Mouse (Mus musculus) testis, postnatal 10 days (tissue): ENCODE measurements around the gene Cntnap2.
"Not testable (repeated sequence)": the region's sequence is repeated elsewhere in the genome, so short reads cannot be mapped to it uniquely, and the experiment has no call there.

Experiments
- DNase-seq: peaks from one replicate; pipeline ENCODE4 v3.0.0; 2021; ENCODE audit warnings: low spot score

Gene Cntnap2

GRCm38 (mm10) chr6:46263171-46263570 is 1204.0 kb downstream of the Cntnap2 start:
- no peak for DNase-seq

- DNase-seq, result no peak
Measured at GRCm38 (mm10) chr6:46346946-46347345, 1287.8 kb downstream of the Cntnap2 start.

GRCm38 (mm10) chr6:46361091-46361490 is 1301.9 kb downstream of the Cntnap2 start:
- DNase-seq, result no peak

GRCm38 (mm10) chr6:46362156-46362555 is 1303.0 kb downstream of the Cntnap2 start:
- DNase-seq, result no peak

- DNase-seq, result no peak
Measured at GRCm38 (mm10) chr6:46398725-46399589, 1339.8 kb downstream of the Cntnap2 start.

- DNase-seq, result no peak
Measured at GRCm38 (mm10) chr6:46414154-46414553, 1355.0 kb downstream of the Cntnap2 start.

GRCm38 (mm10) chr6:46414562-46414961 is 1355.4 kb downstream of the Cntnap2 start:
- DNase-seq, result no peak

GRCm38 (mm10) chr6:46419827-46420226 is 1360.7 kb downstream of the Cntnap2 start:
- no peak for DNase-seq

- no peak for DNase-seq
Measured at GRCm38 (mm10) chr6:46420349-46420748, 1361.2 kb downstream of the Cntnap2 start.

- DNase-seq, result no peak
Measured at GRCm38 (mm10) chr6:46428231-46428630, 1369.1 kb downstream of the Cntnap2 start.

- no peak for DNase-seq
Measured at GRCm38 (mm10) chr6:46450917-46451638, 1391.9 kb downstream of the Cntnap2 start.

GRCm38 (mm10) chr6:46472683-46473082 is 1413.5 kb downstream of the Cntnap2 start:
- DNase-seq, result no peak

- no peak for DNase-seq
Measured at GRCm38 (mm10) chr6:46484392-46484791, 1425.2 kb downstream of the Cntnap2 start.

- no peak for DNase-seq
Measured at GRCm38 (mm10) chr6:46502786-46503185, 1443.6 kb downstream of the Cntnap2 start.

GRCm38 (mm10) chr6:46512841-46513240 is 1453.7 kb downstream of the Cntnap2 start:
- DNase-seq, result no peak

- DNase-seq, result not testable (repeated sequence)
Measured at GRCm38 (mm10) chr6:46537586-46537985, 1478.4 kb downstream of the Cntnap2 start.

- DNase-seq, result no peak
Measured at GRCm38 (mm10) chr6:46563470-46563869, 1504.3 kb downstream of the Cntnap2 start.

- DNase-seq, result no peak
Measured at GRCm38 (mm10) chr6:46575055-46575454, 1515.9 kb downstream of the Cntnap2 start.

GRCm38 (mm10) chr6:46612365-46612764 is 1553.2 kb downstream of the Cntnap2 start:
- DNase-seq, result no peak

- DNase-seq, result no peak
Measured at GRCm38 (mm10) chr6:46612872-46613271, 1553.7 kb downstream of the Cntnap2 start.

GRCm38 (mm10) chr6:46669018-46669417 is 1609.9 kb downstream of the Cntnap2 start:
- DNase-seq, result no peak

GRCm38 (mm10) chr6:46675081-46675480 is 1615.9 kb downstream of the Cntnap2 start:
- DNase-seq, result no peak

- DNase-seq, result no peak
Measured at GRCm38 (mm10) chr6:46675621-46676020, 1616.5 kb downstream of the Cntnap2 start.
